Mouse (Mus musculus) forebrain, embryonic 10.5 days (tissue): ENCODE results near the gene Cdkn2d. TPM values are rescaled to one million over a fixed set of nuclear protein-coding genes. Genes with fewer than 3 reads are reported as not detected.
"Not testable (repeated sequence)": the region's sequence is repeated elsewhere in the genome, so short reads cannot be mapped to it uniquely, and the experiment has no call there.

Experiments
- DNase-seq: peaks from one replicate; pipeline ENCODE4 v3.0.0-alpha.2; 2017; ENCODE audit warnings: low spot score; ENCODE audit errors: extremely low spot score
- H3K27ac ChIP-seq: fragments of 300-500 bp; sonication (generic); 2 replicates; pipeline ENCODE4 v1.5.1; 2016; ENCODE audit warnings: mild to moderate bottlenecking
- H3K27me3 ChIP-seq: fragments of 300-500 bp; sonication (generic); 2 replicates; pipeline ENCODE4 v1.6.1; 2016; ENCODE audit warnings: mild to moderate bottlenecking; ENCODE audit not compliant: poor library complexity, severe bottlenecking
- H3K36me3 ChIP-seq: fragments of 300-500 bp; sonication (generic); replicated peaks from 2 replicates; pipeline ENCODE4 v1.6.1; 2016; ENCODE audit warnings: mild to moderate bottlenecking, moderate library complexity
- H3K4me1 ChIP-seq: fragments of 300-500 bp; sonication (generic); 2 replicates; pipeline ENCODE4 v1.6.1; 2016
- H3K4me3 ChIP-seq: fragments of 300-500 bp; sonication (generic); 2 replicates; pipeline ENCODE4 v1.5.1; 2016; ENCODE audit warnings: mild to moderate bottlenecking, moderate library complexity
- H3K9me3 ChIP-seq: fragments of 300-500 bp; sonication (generic); 2 replicates; pipeline ENCODE4 v1.6.1; 2016; ENCODE audit warnings: mild to moderate bottlenecking, moderate library complexity
- WGBS: fragments of 180-500 bp; shearing (Covaris S2); methylation state at CpG from one replicate; pipeline ENCODE4 v1.1.7; 2016; 5-methylcytosine and 5-hydroxymethylcytosine counted together
- polyA plus RNA-seq: library from polyadenylated mRNA; unstranded; fragments of >200 nt; fragmentation: Nextera tagmentation; extraction: Ambion mirVana; gene quantifications from 2 replicates; pipeline ENCODE4 v1.2.1, GENCODE M21; 2016

Cdkn2d gene
- polyA plus RNA-seq, 1 experiment from 2014 or later, result 42.9 TPM

GRCm38 (mm10) chr9:21266889-21267288, 24.3 kb downstream of the Cdkn2d start:
- Histone ChIP-seq H3K27ac (no peak overlapping the region), H3K4me3 (peak overlapping the region; percentile 92; the same call in 1 of the 2 replicates), H3K27me3 (no peaks in the 10 kb centered on the region), H3K36me3 (peaks cover 54% of the 10 kb centered on the region), H3K4me1 (peaks cover 25% of the 10 kb centered on the region), H3K9me3 (no peaks in the 10 kb centered on the region)
- 95% methylated on average over 5 of the region's 5 CpGs for WGBS
- DNase-seq, result no peak

DNA sequence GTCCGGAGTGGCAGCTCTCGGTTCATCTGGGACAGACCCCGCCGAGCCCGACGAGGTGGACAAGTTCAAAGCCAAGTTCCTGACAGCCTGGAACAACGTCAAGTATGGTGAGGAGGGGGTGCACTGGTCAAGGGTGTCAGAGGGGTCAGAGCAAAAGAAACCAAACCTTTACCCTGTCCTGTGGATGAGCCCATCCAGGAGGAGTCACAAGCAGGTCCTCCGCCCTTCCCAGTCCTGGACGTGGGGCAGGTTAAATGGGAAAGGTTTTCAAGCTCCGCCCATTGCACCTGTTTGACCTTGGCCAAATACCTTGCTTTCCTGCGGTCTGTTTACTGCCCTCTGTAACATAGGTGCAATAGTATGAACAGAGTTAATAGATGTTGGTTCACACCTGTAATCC, 25.6 kb downstream of the Cdkn2d start:
- Histone ChIP-seq H3K36me3 (peaks cover 41% of the 10 kb centered on the region), H3K9me3 (no peaks in the 10 kb centered on the region), H3K4me3 (peak overlapping the region; percentile 92), H3K27ac (peak overlapping the region; percentile 93), H3K27me3 (no peaks in the 10 kb centered on the region), H3K4me1 (peaks cover 25% of the 10 kb centered on the region)
- DNase-seq, result no peak
- WGBS, result 7% methylated on average over 11 of the region's 11 CpGs

- H3K4me1 ChIP-seq, result peaks cover 25% of the 10 kb centered on the region
- H3K9me3 ChIP-seq, result no peaks in the 10 kb centered on the region
- DNase-seq, result peak; percentile 99
- peak within 1 kb of the TSS; percentile 93 for H3K27ac ChIP-seq
- WGBS, result under 1% methylated on average over 49 of the region's 49 CpGs
- H3K27me3 ChIP-seq, result no peaks in the 10 kb centered on the region
- H3K36me3 ChIP-seq, result peaks cover 36% of the 10 kb centered on the region
- peak within 1 kb of the TSS; percentile 92 for H3K4me3 ChIP-seq
Observed at GRCm38 (mm10) chr9:21265000-21265561, 26.1 kb downstream of the Cdkn2d start, which contains the start of gene Atg4d. Gene Atg4d (plus strand): TSS chr9:21265293.

DNA sequence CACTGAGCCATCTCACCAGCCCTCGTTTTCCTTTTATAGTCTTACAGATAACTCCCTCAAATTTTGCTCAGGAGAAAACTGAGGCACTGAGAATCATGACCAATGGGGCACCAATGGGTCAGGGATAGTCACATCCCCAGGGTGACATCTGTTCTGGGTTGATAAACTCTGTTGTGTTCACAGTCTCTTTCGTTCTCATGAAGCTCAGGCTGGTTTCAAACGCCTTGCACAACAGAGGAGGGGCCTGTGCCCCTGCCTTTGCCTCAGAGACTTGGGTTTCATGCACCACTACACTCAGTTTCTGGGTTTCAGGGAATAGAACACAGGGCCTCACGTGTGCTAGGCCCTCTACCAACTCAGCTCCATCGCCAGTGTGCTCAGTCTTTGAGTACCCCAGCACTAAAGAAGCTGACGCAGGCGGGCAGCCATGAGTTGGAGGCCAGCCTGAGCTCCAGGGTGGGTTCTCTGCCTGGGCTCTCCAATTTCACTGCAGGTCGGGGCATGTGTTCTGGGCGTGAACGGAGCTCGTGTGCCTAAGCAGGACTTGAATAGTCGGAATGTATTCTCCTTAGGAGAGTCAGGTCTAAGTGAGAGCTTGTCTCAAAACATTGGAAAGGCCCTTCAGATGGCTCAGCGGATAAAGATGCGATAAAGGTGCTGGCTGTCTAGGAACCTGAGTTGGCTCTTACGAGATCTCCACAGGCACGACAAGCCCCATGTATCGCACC, 26.8 kb downstream of the Cdkn2d start:
- WGBS, result 21% methylated on average over 17 of the region's 17 CpGs
- DNase-seq, result no peak

DNA sequence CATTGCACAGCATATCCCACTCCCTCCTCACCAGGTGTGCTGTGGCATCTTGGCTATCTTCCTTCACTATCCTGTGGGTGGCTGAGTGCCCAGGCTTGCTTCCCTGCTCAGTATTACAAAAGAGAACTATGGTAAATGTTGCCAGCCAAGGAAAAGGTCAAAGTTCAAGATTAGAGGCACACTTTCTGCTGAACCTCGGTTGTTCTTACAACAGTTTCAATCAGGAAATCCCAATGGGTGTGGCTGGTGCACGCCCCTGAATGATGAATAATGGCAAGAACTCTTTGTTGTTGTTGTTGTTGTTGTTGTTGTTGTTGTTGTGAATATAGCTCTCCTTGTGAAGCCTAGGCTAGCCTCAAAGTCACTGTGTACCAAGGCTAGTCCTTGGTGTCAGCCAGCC, 29.4 kb downstream of the Cdkn2d start:
- Histone ChIP-seq H3K4me1 (peaks cover 23% of the 10 kb centered on the region), H3K4me3 (no peak overlapping the region), H3K27ac (no peak overlapping the region), H3K9me3 (no peaks in the 10 kb centered on the region), H3K27me3 (peaks cover 4% of the 10 kb centered on the region; the same call in 1 of the 2 replicates), H3K36me3 (peaks cover 5% of the 10 kb centered on the region)
- DNase-seq, result no peak
- 74% methylated on average over 2 of the region's 2 CpGs for WGBS

More for the DNA sequence above, 26.8 kb downstream of the Cdkn2d start:
- H3K36me3 ChIP-seq, result peaks cover 30% of the 10 kb centered on the region
- H3K4me1 ChIP-seq, result peaks cover 25% of the 10 kb centered on the region
- H3K9me3 ChIP-seq, result no peaks in the 10 kb centered on the region
- peak overlapping the region; percentile 93 for H3K27ac ChIP-seq
- peak overlapping the region; percentile 92 for H3K4me3 ChIP-seq
- no peaks in the 10 kb centered on the region for H3K27me3 ChIP-seq

DNA sequence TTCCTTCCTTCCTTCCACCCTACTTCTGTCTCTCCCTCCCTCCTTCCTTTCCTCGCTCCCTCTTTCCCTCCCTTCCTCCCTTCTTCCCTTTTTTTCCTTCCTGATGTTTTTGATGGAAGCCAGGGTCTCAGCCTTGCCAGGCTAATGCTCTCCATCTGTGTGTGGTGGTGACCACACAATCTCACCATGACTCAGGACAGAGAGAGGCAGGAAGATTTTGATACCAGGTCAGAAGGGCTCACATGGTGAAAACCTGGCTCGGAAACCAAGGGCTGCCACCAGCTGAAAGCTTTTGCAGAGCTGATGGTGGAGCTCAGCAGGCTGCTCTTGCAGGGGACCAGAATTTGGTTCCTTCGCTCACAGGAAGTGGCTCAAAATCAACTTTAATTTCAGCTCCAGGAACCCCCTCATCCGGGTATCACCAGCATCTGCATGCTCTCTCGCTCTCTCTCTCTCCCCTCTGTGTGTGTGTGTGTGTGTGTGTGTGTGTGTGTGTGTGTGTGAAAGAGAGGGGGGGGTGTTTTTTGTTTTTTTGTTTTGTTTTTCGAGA, 30.6 kb downstream of the Cdkn2d start:
- Histone ChIP-seq H3K27me3 (peaks cover 4% of the 10 kb centered on the region; the same call in 1 of the 2 replicates), H3K36me3 (no peaks in the 10 kb centered on the region), H3K27ac (no peak overlapping the region), H3K9me3 (no peaks in the 10 kb centered on the region), H3K4me3 (no peak overlapping the region), H3K4me1 (peaks cover 11% of the 10 kb centered on the region)
- 82% methylated on average over 6 of the region's 6 CpGs for WGBS
- no peak for DNase-seq

- not testable (repeated sequence) for H3K9me3 ChIP-seq, H3K27ac ChIP-seq, DNase-seq, H3K4me3 ChIP-seq, H3K36me3 ChIP-seq, H3K4me1 ChIP-seq
- H3K27me3 ChIP-seq, result peaks cover 23% of the 10 kb centered on the region
- 84% methylated on average over 4 of the region's 4 CpGs for whole genome bisulfite sequencing
Observed at GRCm38 (mm10) chr9:21256349-21256748, 34.9 kb downstream of the Cdkn2d start.

DNA sequence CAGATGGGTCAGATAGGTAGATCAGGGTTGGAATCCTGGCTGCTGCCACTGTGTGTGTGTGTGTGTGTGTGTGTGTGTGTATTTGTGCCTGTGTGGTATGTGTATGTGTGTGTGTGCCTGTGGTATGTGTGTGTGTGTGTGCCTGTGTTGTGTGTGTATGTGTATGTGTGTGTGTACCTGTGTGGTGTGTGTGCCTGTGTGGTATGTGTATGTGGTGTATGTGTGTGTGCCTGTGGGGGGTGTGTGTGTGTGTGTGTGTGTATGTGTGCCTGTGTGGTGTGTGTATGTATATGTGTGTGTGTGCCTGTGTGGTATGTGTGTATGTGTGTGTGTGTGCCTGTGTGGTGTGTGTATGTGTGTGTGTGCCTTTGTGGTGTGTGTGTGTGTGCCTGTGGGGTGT, 36.5 kb downstream of the Cdkn2d start:
- Histone ChIP-seq H3K4me1 (peaks cover 11% of the 10 kb centered on the region), H3K27me3 (peaks cover 40% of the 10 kb centered on the region)
- no peak for DNase-seq

DNA sequence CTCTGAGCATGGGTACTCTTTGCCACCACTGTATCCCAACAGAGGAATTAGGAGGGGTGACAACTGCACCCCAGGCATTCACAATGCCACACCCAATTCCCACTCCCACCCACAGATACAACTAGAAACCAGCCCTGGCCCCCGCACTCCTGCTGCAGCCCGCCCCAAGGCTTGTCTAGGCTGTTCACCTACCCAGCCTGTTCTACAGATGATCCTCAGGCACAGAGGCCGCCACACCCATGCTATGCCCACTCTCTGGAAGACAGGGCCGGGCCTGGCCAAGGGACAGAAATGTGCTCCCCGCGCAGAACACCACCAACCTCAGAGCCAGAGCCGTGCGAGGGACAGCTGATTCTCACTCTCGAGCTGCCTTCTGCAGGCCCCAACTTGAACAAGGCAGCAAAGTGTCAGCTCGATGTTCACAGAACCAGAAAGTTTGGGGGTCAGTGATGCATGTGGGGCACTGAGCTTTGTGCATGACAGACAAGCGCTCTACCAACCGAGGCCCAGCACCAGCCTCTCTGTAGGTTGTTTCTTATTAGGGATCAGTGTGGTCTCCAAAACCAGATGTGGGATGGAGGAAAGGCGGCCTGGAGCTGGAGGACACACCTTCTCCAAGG, 40.0 kb downstream of the Cdkn2d start:
- H3K4me1 ChIP-seq, result peaks cover 21% of the 10 kb centered on the region
- no peaks in the 10 kb centered on the region for H3K36me3 ChIP-seq
- H3K4me3 ChIP-seq, result no peak overlapping the region
- peaks cover 70% of the 10 kb centered on the region for H3K27me3 ChIP-seq
- no peak overlapping the region for H3K27ac ChIP-seq
- H3K9me3 ChIP-seq, result no peaks in the 10 kb centered on the region
- DNase-seq, result no peak
- WGBS, result 75% methylated on average over 13 of the region's 13 CpGs

More for the DNA sequence above, 36.5 kb downstream of the Cdkn2d start:
- Histone ChIP-seq H3K36me3 (no peaks in the 10 kb centered on the region), H3K27ac (no peak overlapping the region), H3K9me3 (no peaks in the 10 kb centered on the region), H3K4me3 (no peak overlapping the region)

DNA sequence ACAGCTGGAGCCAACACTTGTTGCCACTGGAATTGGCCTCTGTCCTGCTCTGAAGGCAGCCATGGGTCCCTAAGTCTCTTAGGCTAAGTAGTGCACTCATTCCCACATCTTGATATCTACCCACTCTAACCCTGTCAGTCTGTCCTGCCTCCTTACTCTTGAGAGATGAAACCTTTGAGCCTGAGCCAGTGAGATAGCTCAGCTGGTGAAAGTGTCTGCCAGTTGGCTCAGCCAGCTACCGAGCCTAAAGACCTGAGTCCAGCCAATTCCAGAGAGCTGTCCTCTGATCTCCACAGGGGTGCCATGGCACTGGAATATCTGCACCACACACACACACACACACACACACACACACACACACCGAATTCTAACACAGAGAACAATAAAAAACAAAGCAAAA, 40.7 kb downstream of the Cdkn2d start:
- Histone ChIP-seq H3K27me3 (peaks cover 77% of the 10 kb centered on the region), H3K36me3 (no peaks in the 10 kb centered on the region), H3K27ac (no peak overlapping the region), H3K4me3 (no peak overlapping the region), H3K4me1 (peaks cover 21% of the 10 kb centered on the region), H3K9me3 (no peaks in the 10 kb centered on the region)
- DNase-seq, result no peak
- 70% methylated on average over 2 of the region's 2 CpGs for WGBS

GRCm38 (mm10) chr9:21249629-21250508, 41.3 kb downstream of the Cdkn2d start:
- Histone ChIP-seq H3K9me3 (no peaks in the 10 kb centered on the region), H3K27me3 (peaks cover 84% of the 10 kb centered on the region), H3K4me3 (no peak overlapping the region), H3K27ac (no peak overlapping the region), H3K4me1 (peaks cover 26% of the 10 kb centered on the region), H3K36me3 (no peaks in the 10 kb centered on the region)
- WGBS, result 41% methylated on average over 17 of the region's 17 CpGs
- DNase-seq, result no peak

GRCm38 (mm10) chr9:21248326-21248725, 42.9 kb downstream of the Cdkn2d start, which contains the start of gene S1pr5:
Gene S1pr5 (minus strand): TSS chr9:21248443.
- H3K27me3 ChIP-seq, result peaks cover 99% of the 10 kb centered on the region
- no peaks in the 10 kb centered on the region for H3K9me3 ChIP-seq
- H3K4me1 ChIP-seq, result peaks cover 39% of the 10 kb centered on the region
- no peaks in the 10 kb centered on the region for H3K36me3 ChIP-seq
- WGBS, result 1% methylated on average over 30 of the region's 30 CpGs
- H3K4me3 ChIP-seq, result peak within 1 kb of the TSS; percentile 36
- no peak within 1 kb of the TSS for H3K27ac ChIP-seq
- DNase-seq, result no peak
